Mouse (Mus musculus): ENCODE data around the gene Svs3b. TPM values are rescaled to one million over a fixed set of nuclear protein-coding genes. Genes with fewer than 3 reads are reported as not detected.
"Not testable (repeated sequence)": the region's sequence is repeated elsewhere in the genome, so short reads cannot be mapped to it uniquely, and the experiment has no call there.

Gene Svs3b
- polyA plus RNA-seq (2015; fragmentation: Nextera tagmentation; extraction: Ambion mirVana) = not detected in 2 replicates

GRCm38 (mm10) chr2:164256540-164256939 lies at the start of gene Svs3b:
Svs3b (minus strand) TSS chr2:164256640.
- not testable (repeated sequence) for H3K4me2 ChIP-seq; ATAC-seq (ENCODE audit: extremely low read depth, insufficient number of reproducible peaks, low FRiP score, low TSS enrichment)
- 39% methylated on average over 1 of the region's 1 CpGs for WGBS

GRCm38 (mm10) chr2:164288968-164289367 lies 32.5 kb upstream of the Svs3b start, which contains the start of gene Svs3a:
Svs3a (plus strand) TSS chr2:164289268.
- 64% methylated on average over 1 of the region's 1 CpGs for WGBS
- ATAC-seq (ENCODE audit: extremely low read depth, insufficient number of reproducible peaks, low FRiP score, low TSS enrichment) = not testable (repeated sequence)

More at GRCm38 (mm10) chr2:164256540-164256939, at the start of gene Svs3b:
- H3K9ac ChIP-seq; H3K27me3 ChIP-seq (replicated peaks); H3K36me3 ChIP-seq; H3K4me1 ChIP-seq; H3K4me3 ChIP-seq; H3K27ac ChIP-seq (replicated peaks); H3K9me3 ChIP-seq: not testable (repeated sequence)

GRCm38 (mm10) chr2:164278359-164278758 lies 21.9 kb upstream of the Svs3b start, which contains the start of gene Svs4:
Svs4 (minus strand) TSS chr2:164278459.
- ATAC-seq (ENCODE audit: extremely low read depth, insufficient number of reproducible peaks, low FRiP score, low TSS enrichment) = no peak
- no peaks in the 10 kb centered on the region for H3K27me3 ChIP-seq (replicated peaks)

More at GRCm38 (mm10) chr2:164288968-164289367, 32.5 kb upstream of the Svs3b start, which contains the start of gene Svs3a:
- H3K4me3 ChIP-seq; H3K4me1 ChIP-seq; H3K4me2 ChIP-seq; H3K9me3 ChIP-seq; H3K36me3 ChIP-seq; H3K27ac ChIP-seq (replicated peaks); H3K9ac ChIP-seq; H3K27me3 ChIP-seq (replicated peaks): not testable (repeated sequence)

GRCm38 (mm10) chr2:164238366-164238765 lies 18.1 kb downstream of the Svs3b start, which contains the start of gene Svs2:
Svs2 (minus strand) TSS chr2:164238466.
- WGBS = 80% methylated on average over 3 of the region's 3 CpGs
- Histone ChIP-seq H3K27me3 (replicated peaks) (no peaks in the 10 kb centered on the region), H3K4me3 (no peak within 1 kb of the TSS), H3K4me1 (peaks cover 5% of the 10 kb centered on the region; the same call in 1 of the 2 replicates), H3K4me2 (no peak within 1 kb of the TSS), H3K9ac (no peak within 1 kb of the TSS), H3K36me3 (no peaks in the 10 kb centered on the region), H3K9me3 (no peaks in the 10 kb centered on the region), H3K27ac (replicated peaks) (no peak within 1 kb of the TSS)
- no peak for ATAC-seq (ENCODE audit: extremely low read depth, insufficient number of reproducible peaks, low FRiP score, low TSS enrichment)

More at GRCm38 (mm10) chr2:164278359-164278758, 21.9 kb upstream of the Svs3b start, which contains the start of gene Svs4:
- 81% methylated on average over 4 of the region's 4 CpGs for WGBS
- H3K4me3 ChIP-seq = no peak within 1 kb of the TSS
- no peak within 1 kb of the TSS for H3K4me2 ChIP-seq
- no peak within 1 kb of the TSS for H3K27ac ChIP-seq (replicated peaks)
- no peaks in the 10 kb centered on the region for H3K9me3 ChIP-seq
- H3K9ac ChIP-seq = no peak within 1 kb of the TSS
- no peaks in the 10 kb centered on the region for H3K36me3 ChIP-seq
- no peaks in the 10 kb centered on the region for H3K4me1 ChIP-seq

GRCm38 (mm10) chr2:164232671-164233070 lies 23.8 kb downstream of the Svs3b start:
- Histone ChIP-seq H3K27ac (replicated peaks) (no peak overlapping the region), H3K27me3 (replicated peaks) (no peaks in the 10 kb centered on the region), H3K4me2 (no peak overlapping the region), H3K9me3 (no peaks in the 10 kb centered on the region), H3K9ac (no peak overlapping the region), H3K4me3 (no peak overlapping the region), H3K4me1 (no peaks in the 10 kb centered on the region), H3K36me3 (no peaks in the 10 kb centered on the region)
- ATAC-seq (ENCODE audit: extremely low read depth, insufficient number of reproducible peaks, low FRiP score, low TSS enrichment) = no peak
- WGBS = 75% methylated on average over 8 of the region's 8 CpGs

- WGBS = 68% methylated on average over 8 of the region's 8 CpGs
- H3K4me3 ChIP-seq = no peak overlapping the region
Observed at GRCm38 (mm10) chr2:164228361-164229070, 27.9 kb downstream of the Svs3b start.

GRCm38 (mm10) chr2:164221522-164221921 lies 34.9 kb downstream of the Svs3b start, which contains the start of gene Wfdc15b:
Wfdc15b (minus strand) TSS chr2:164221660.
- H3K27ac ChIP-seq (replicated peaks) = no peak within 1 kb of the TSS
- H3K4me3 ChIP-seq = no peak within 1 kb of the TSS
- no peaks in the 10 kb centered on the region for H3K36me3 ChIP-seq
- no peak within 1 kb of the TSS for H3K9ac ChIP-seq
- no peaks in the 10 kb centered on the region for H3K4me1 ChIP-seq
- no peaks in the 10 kb centered on the region for H3K9me3 ChIP-seq
- no peaks in the 10 kb centered on the region for H3K27me3 ChIP-seq (replicated peaks)
- no peak for ATAC-seq (ENCODE audit: extremely low read depth, insufficient number of reproducible peaks, low FRiP score, low TSS enrichment)
- WGBS = 73% methylated on average over 11 of the region's 11 CpGs
- H3K4me2 ChIP-seq = no peak within 1 kb of the TSS

More at GRCm38 (mm10) chr2:164228361-164229070, 27.9 kb downstream of the Svs3b start:
- Histone ChIP-seq H3K27me3 (replicated peaks) (no peaks in the 10 kb centered on the region), H3K27ac (replicated peaks) (no peak overlapping the region), H3K9ac (no peak overlapping the region), H3K9me3 (no peaks in the 10 kb centered on the region), H3K4me1 (no peaks in the 10 kb centered on the region), H3K4me2 (no peak overlapping the region), H3K36me3 (no peaks in the 10 kb centered on the region)
- no peak for ATAC-seq (ENCODE audit: extremely low read depth, insufficient number of reproducible peaks, low FRiP score, low TSS enrichment)

GRCm38 (mm10) chr2:164219295-164219694 lies 37.1 kb downstream of the Svs3b start:
- Histone ChIP-seq H3K4me3 (no peak overlapping the region), H3K4me1 (no peaks in the 10 kb centered on the region), H3K27ac (replicated peaks) (no peak overlapping the region), H3K9me3 (no peaks in the 10 kb centered on the region), H3K9ac (no peak overlapping the region), H3K4me2 (no peak overlapping the region), H3K36me3 (no peaks in the 10 kb centered on the region), H3K27me3 (replicated peaks) (no peaks in the 10 kb centered on the region)
- 82% methylated on average over 9 of the region's 9 CpGs for WGBS
- ATAC-seq (ENCODE audit: extremely low read depth, insufficient number of reproducible peaks, low FRiP score, low TSS enrichment) = no peak

GRCm38 (mm10) chr2:164212711-164213110 lies 43.7 kb downstream of the Svs3b start:
- Histone ChIP-seq H3K27me3 (replicated peaks) (no peaks in the 10 kb centered on the region), H3K9me3 (no peaks in the 10 kb centered on the region), H3K27ac (replicated peaks) (no peak overlapping the region), H3K4me2 (no peak overlapping the region), H3K36me3 (no peaks in the 10 kb centered on the region), H3K9ac (no peak overlapping the region), H3K4me3 (no peak overlapping the region), H3K4me1 (no peaks in the 10 kb centered on the region)
- 82% methylated on average over 5 of the region's 5 CpGs for WGBS
- ATAC-seq (ENCODE audit: extremely low read depth, insufficient number of reproducible peaks, low FRiP score, low TSS enrichment) = no peak

- no peak overlapping the region for H3K4me2 ChIP-seq
- H3K4me1 ChIP-seq = no peaks in the 10 kb centered on the region
- H3K36me3 ChIP-seq = no peaks in the 10 kb centered on the region
- WGBS = 84% methylated on average over 4 of the region's 4 CpGs
- H3K4me3 ChIP-seq = no peak overlapping the region
- H3K27me3 ChIP-seq (replicated peaks) = no peaks in the 10 kb centered on the region
- no peak for ATAC-seq (ENCODE audit: extremely low read depth, insufficient number of reproducible peaks, low FRiP score, low TSS enrichment)
- H3K9ac ChIP-seq = no peak overlapping the region
- H3K27ac ChIP-seq (replicated peaks) = no peak overlapping the region
- H3K9me3 ChIP-seq = no peaks in the 10 kb centered on the region
Observed at GRCm38 (mm10) chr2:164210892-164211291, 45.5 kb downstream of the Svs3b start.

- H3K9me3 ChIP-seq = no peaks in the 10 kb centered on the region
- ATAC-seq (ENCODE audit: extremely low read depth, insufficient number of reproducible peaks, low FRiP score, low TSS enrichment) = no peak
- H3K27ac ChIP-seq (replicated peaks) = no peak overlapping the region
- no peaks in the 10 kb centered on the region for H3K27me3 ChIP-seq (replicated peaks)
- no peaks in the 10 kb centered on the region for H3K4me1 ChIP-seq
- H3K4me3 ChIP-seq = no peak overlapping the region
- no peak overlapping the region for H3K4me2 ChIP-seq
- 50% methylated on average over 4 of the region's 4 CpGs for WGBS
- no peaks in the 10 kb centered on the region for H3K36me3 ChIP-seq
- no peak overlapping the region for H3K9ac ChIP-seq
Observed at GRCm38 (mm10) chr2:164206676-164207075, 49.8 kb downstream of the Svs3b start.

GRCm38 (mm10) chr2:164206011-164206410 lies 50.4 kb downstream of the Svs3b start:
- not testable (repeated sequence) for H3K36me3 ChIP-seq

More at GRCm38 (mm10) chr2:164206011-164206410, 50.4 kb downstream of the Svs3b start:
- H3K9ac ChIP-seq; ATAC-seq (ENCODE audit: extremely low read depth, insufficient number of reproducible peaks, low FRiP score, low TSS enrichment); H3K27me3 ChIP-seq (replicated peaks); H3K9me3 ChIP-seq; H3K27ac ChIP-seq (replicated peaks); H3K4me3 ChIP-seq; H3K4me1 ChIP-seq; H3K4me2 ChIP-seq: not testable (repeated sequence)
- 84% methylated on average over 10 of the region's 10 CpGs for WGBS

All from heart, embryonic 13.5 days (tissue).